Mouse (Mus musculus): ENCODE data around the gene Tyk2. TPM values are rescaled to one million over a fixed set of nuclear protein-coding genes. Genes with fewer than 3 reads are reported as not detected.

Tyk2 gene
- polyA plus RNA-seq, 1 experiment from 2014 or later, result 5.4 TPM

- DNase-seq, result no peak
- no peaks in the 10 kb centered on the region for H3K27me3 ChIP-seq (ENCODE audit: insufficient read depth, low read length)
- peaks cover 57% of the 10 kb centered on the region for H3K36me3 ChIP-seq (replicated peaks; ENCODE audit: insufficient read depth, low read length)
- no peak for ATAC-seq
- no peak overlapping the region for H3K9ac ChIP-seq (replicated peaks)
- WGBS (ENCODE audit: insufficient replicate concordance), result 92% methylated on average over 3 of the region's 3 CpGs
- no peak overlapping the region for H3K27ac ChIP-seq (ENCODE audit: low read depth)
- TF ChIP-seq CTCF (IDR thresholded peaks at IDR 0.05; ENCODE audit: low read depth) (no peak), EP300 (IDR thresholded peaks at IDR 0.05; ENCODE audit: low read depth) (no peak)
- no peak overlapping the region for H3K4me2 ChIP-seq (ENCODE audit: low read depth, low read length)
- no peaks in the 10 kb centered on the region for H3K9me3 ChIP-seq (ENCODE audit: low read length)
- H3K4me1 ChIP-seq (ENCODE audit: insufficient read depth), result peaks cover 30% of the 10 kb centered on the region
- no peak overlapping the region for H3K4me3 ChIP-seq (ENCODE audit: low read depth, low read length)
These were observed 13.3 kb upstream of the Tyk2 start for GRCm38 (mm10) chr9:21144361-21144760.

GRCm38 (mm10) chr9:21141922-21142321 is 10.9 kb upstream of the Tyk2 start:
- no peaks in the 10 kb centered on the region for H3K9me3 ChIP-seq (ENCODE audit: low read length)
- H3K27ac ChIP-seq (ENCODE audit: low read depth), result no peak overlapping the region
- H3K4me3 ChIP-seq (ENCODE audit: low read depth, low read length), result no peak overlapping the region
- H3K27me3 ChIP-seq (ENCODE audit: insufficient read depth, low read length), result no peaks in the 10 kb centered on the region
- no peak for TF ChIP-seq CTCF (IDR thresholded peaks at IDR 0.05; ENCODE audit: low read depth)
- no peak for TF ChIP-seq EP300 (IDR thresholded peaks at IDR 0.05; ENCODE audit: low read depth)
- H3K36me3 ChIP-seq (replicated peaks; ENCODE audit: insufficient read depth, low read length), result peaks cover 69% of the 10 kb centered on the region
- H3K4me1 ChIP-seq (ENCODE audit: insufficient read depth), result peaks cover 9% of the 10 kb centered on the region; the same call in 1 of the 2 replicates
- WGBS (ENCODE audit: insufficient replicate concordance), result 86% methylated on average over 14 of the region's 14 CpGs
- ATAC-seq (no peak), DNase-seq (no peak)
- H3K4me2 ChIP-seq (ENCODE audit: low read depth, low read length), result no peak overlapping the region
- no peak overlapping the region for H3K9ac ChIP-seq (replicated peaks)

- no peak overlapping the region for H3K9ac ChIP-seq (replicated peaks)
- 0 out of 2 replicates have a peak, but pooled peaks cover 2% of the 10 kb centered on the region for H3K4me1 ChIP-seq (ENCODE audit: insufficient read depth)
- no peak overlapping the region for H3K4me3 ChIP-seq (ENCODE audit: low read depth, low read length)
- no peaks in the 10 kb centered on the region for H3K27me3 ChIP-seq (ENCODE audit: insufficient read depth, low read length)
- H3K36me3 ChIP-seq (replicated peaks; ENCODE audit: insufficient read depth, low read length), result peaks cover 52% of the 10 kb centered on the region
- H3K27ac ChIP-seq (ENCODE audit: low read depth), result no peak overlapping the region
- DNase-seq (no peak), ATAC-seq (no peak)
- TF ChIP-seq CTCF (IDR thresholded peaks at IDR 0.05; ENCODE audit: low read depth), result no peak
- no peak for TF ChIP-seq EP300 (IDR thresholded peaks at IDR 0.05; ENCODE audit: low read depth)
- no peak overlapping the region for H3K4me2 ChIP-seq (ENCODE audit: low read depth, low read length)
- WGBS (ENCODE audit: insufficient replicate concordance), result 73% methylated on average over 4 of the region's 4 CpGs
- no peaks in the 10 kb centered on the region for H3K9me3 ChIP-seq (ENCODE audit: low read length)
These were observed 7.3 kb upstream of the Tyk2 start for GRCm38 (mm10) chr9:21138386-21138785.

- Histone ChIP-seq H3K4me1 (ENCODE audit: insufficient read depth) (0 out of 2 replicates have a peak, but pooled peaks cover 2% of the 10 kb centered on the region), H3K4me2 (ENCODE audit: low read depth, low read length) (no peak overlapping the region), H3K27ac (ENCODE audit: low read depth) (no peak overlapping the region), H3K36me3 (replicated peaks; ENCODE audit: insufficient read depth, low read length) (peaks cover 40% of the 10 kb centered on the region), H3K4me3 (ENCODE audit: low read depth, low read length) (no peak overlapping the region), H3K9me3 (ENCODE audit: low read length) (no peaks in the 10 kb centered on the region), H3K9ac (replicated peaks) (no peak overlapping the region), H3K27me3 (ENCODE audit: insufficient read depth, low read length) (no peaks in the 10 kb centered on the region)
- TF ChIP-seq CTCF (IDR thresholded peaks at IDR 0.05; ENCODE audit: low read depth) (peak; percentile 84), EP300 (IDR thresholded peaks at IDR 0.05; ENCODE audit: low read depth) (no peak)
- WGBS (ENCODE audit: insufficient replicate concordance), result 57% methylated on average over 3 of the region's 3 CpGs
- ATAC-seq, result peak; percentile 29
- peak; percentile 76 for DNase-seq
These were observed 6.2 kb upstream of the Tyk2 start for GRCm38 (mm10) chr9:21137229-21137628.

- ATAC-seq, result no peak
- H3K27ac ChIP-seq (ENCODE audit: low read depth), result 0 out of 2 replicates have a peak overlapping the region, but pooled peaks have one; percentile 34
These were observed 5.4 kb upstream of the Tyk2 start for GRCm38 (mm10) chr9:21136401-21136800.

GRCm38 (mm10) chr9:21135941-21136381 is 4.9 kb upstream of the Tyk2 start:
- TF ChIP-seq EP300 (IDR thresholded peaks at IDR 0.05; ENCODE audit: low read depth) (no peak), CTCF (IDR thresholded peaks at IDR 0.05; ENCODE audit: low read depth) (no peak)
- DNase-seq (no peak), ATAC-seq (no peak)
- Histone ChIP-seq H3K36me3 (replicated peaks; ENCODE audit: insufficient read depth, low read length) (peaks cover 28% of the 10 kb centered on the region), H3K27me3 (ENCODE audit: insufficient read depth, low read length) (no peaks in the 10 kb centered on the region), H3K4me3 (ENCODE audit: low read depth, low read length) (no peak overlapping the region), H3K4me1 (ENCODE audit: insufficient read depth) (peaks cover 5% of the 10 kb centered on the region; the same call in 1 of the 2 replicates), H3K9me3 (ENCODE audit: low read length) (no peaks in the 10 kb centered on the region), H3K27ac (ENCODE audit: low read depth) (peak overlapping the region; percentile 48; the same call in 1 of the 2 replicates), H3K9ac (replicated peaks) (no peak overlapping the region), H3K4me2 (ENCODE audit: low read depth, low read length) (no peak overlapping the region)
- WGBS (ENCODE audit: insufficient replicate concordance), result 29% methylated on average over 1 of the region's 1 CpGs

More at GRCm38 (mm10) chr9:21136401-21136800, 5.4 kb upstream of the Tyk2 start:
- no peaks in the 10 kb centered on the region for H3K27me3 ChIP-seq (ENCODE audit: insufficient read depth, low read length)
- no peaks in the 10 kb centered on the region for H3K9me3 ChIP-seq (ENCODE audit: low read length)
- peaks cover 4% of the 10 kb centered on the region; the same call in 1 of the 2 replicates for H3K4me1 ChIP-seq (ENCODE audit: insufficient read depth)
- peaks cover 32% of the 10 kb centered on the region for H3K36me3 ChIP-seq (replicated peaks; ENCODE audit: insufficient read depth, low read length)
- no peak for DNase-seq
- H3K4me3 ChIP-seq (ENCODE audit: low read depth, low read length), result no peak overlapping the region
- no peak for TF ChIP-seq EP300 (IDR thresholded peaks at IDR 0.05; ENCODE audit: low read depth)
- no peak for TF ChIP-seq CTCF (IDR thresholded peaks at IDR 0.05; ENCODE audit: low read depth)
- WGBS (ENCODE audit: insufficient replicate concordance), result 44% methylated on average over 6 of the region's 6 CpGs
- H3K4me2 ChIP-seq (ENCODE audit: low read depth, low read length), result no peak overlapping the region
- H3K9ac ChIP-seq (replicated peaks), result no peak overlapping the region

All from liver, postnatal 0 days (tissue).